In the genomic region with DNA sequence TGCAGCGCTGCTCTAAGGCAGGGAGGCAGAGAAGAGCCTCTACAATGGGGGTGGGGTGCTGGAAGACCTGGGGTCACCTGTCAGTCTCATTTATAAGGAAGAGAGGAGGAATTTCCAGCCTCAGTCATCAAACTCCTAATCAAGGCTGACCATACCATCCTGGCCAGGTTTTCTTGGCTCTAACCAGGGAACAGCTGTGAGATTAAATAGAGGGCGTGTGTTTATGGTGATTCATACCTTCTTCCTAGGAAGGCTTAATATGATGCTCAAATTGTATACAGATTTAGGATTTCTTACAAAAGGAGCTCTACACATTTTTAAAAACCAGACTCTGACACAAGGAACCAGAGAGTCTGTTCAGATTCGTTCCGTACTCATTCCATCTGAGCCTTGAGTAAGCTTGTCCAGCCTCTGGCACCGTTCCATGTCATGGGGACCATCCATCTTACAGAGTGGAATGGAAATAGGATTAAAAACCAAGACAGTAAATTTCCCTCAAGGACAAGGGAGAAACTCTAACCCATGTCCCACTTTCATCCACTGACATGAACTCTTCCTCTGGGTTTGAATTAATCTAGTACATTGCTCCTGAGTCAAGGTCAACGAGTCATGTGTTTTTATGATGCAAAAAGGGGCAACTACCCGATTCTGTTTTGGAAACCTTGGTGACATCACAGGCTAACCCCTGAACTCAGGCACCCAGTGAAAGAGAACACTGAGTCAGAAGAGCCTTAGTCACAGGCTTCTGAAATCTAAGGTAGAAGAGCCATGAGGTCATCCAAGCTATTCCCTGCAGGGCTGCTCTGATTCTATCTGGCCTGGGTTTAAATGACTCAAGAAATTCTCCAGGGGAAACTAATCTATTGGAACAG, we compare ENCODE assay signal across 15 mouse cellular contexts. TPM values are rescaled to one million over a fixed set of nuclear protein-coding genes. Genes with fewer than 3 reads are reported as not detected.
A peak's percentile ranks its signal among the peaks of the same experiment; 100 is the strongest.
DNase-seq lines count a peak whose midpoint lies in the region; ATAC-seq and TF ChIP-seq lines count a peak whose summit lies in the region.
"Had no signal": no experiment of that assay in that cellular context is flagged by ENCODE, and none has a peak within 500 bp of the region (broad histone marks: within the 10 kb centered on the region; RNA-seq: fewer than 3 reads in every experiment).

No protein-coding gene starts in this region.

- peaks cover 30% of the 10 kb centered on the region for H3K4me1 ChIP-seq in cerebellum, adult 2 months (ENCODE audit: control insufficient read depth, insufficient read depth, low read length)
- H3K4me1 ChIP-seq in lung, postnatal 0 days (ENCODE audit: insufficient read depth, low read depth, low read length) = peaks cover 10% of the 10 kb centered on the region
- peaks cover 17% of the 10 kb centered on the region for H3K4me1 ChIP-seq in lung, adult 2 months (ENCODE audit: control insufficient read depth, insufficient read depth, low read length)
- peaks cover 57% of the 10 kb centered on the region for H3K4me1 ChIP-seq in stomach, embryonic 14.5 days (ENCODE audit: control insufficient read depth, insufficient read depth, low read length)

- peak; percentile 37 to 74 for DNase-seq in cerebellum, adult 2 months
- no peak for DNase-seq in cerebellum, adult 8-10 months
- DNase-seq in lung, postnatal 0 days (ENCODE audit: low spot score) = peak; percentile 13
- no peak for DNase-seq in lung, adult 2 months
- DNase-seq in adrenal gland, postnatal 36 days = peak; percentile 74 to 78
- DNase-seq in left cerebral cortex, adult 11 months (ENCODE audit: low spot score) = no peak
- DNase-seq in heart, adult 9 months (ENCODE audit: low spot score in 2 of 2) = no peak
- DNase-seq: right cerebral cortex, postnatal 14 days had no signal

- no peak for ATAC-seq in lung, postnatal 0 days
- ATAC-seq in stomach, embryonic 14.5 days (ENCODE audit: insufficient number of reproducible peaks, insufficient read depth, low FRiP score, low read depth) = no peak
- ATAC-seq: midbrain, embryonic 13.5 days had no signal

- no peak overlapping the region for H3K9ac ChIP-seq in lung, postnatal 0 days (replicated peaks; ENCODE audit: low read depth)
- H3K9ac ChIP-seq in stomach, embryonic 14.5 days (replicated peaks; ENCODE audit: low read depth, low read length) = no peak overlapping the region
- H3K9ac ChIP-seq: embryonic facial prominence, embryonic 15.5 days; heart, embryonic 12.5 days; liver, embryonic 15.5 days; midbrain, embryonic 13.5 days; neural tube, embryonic 15.5 days had no signal

- H3K4me3 ChIP-seq in cerebellum, adult 2 months (replicated peaks; ENCODE audit: insufficient read depth, low read depth, low read length) = no peak overlapping the region
- H3K4me3 ChIP-seq in lung, postnatal 0 days (ENCODE audit: low read depth, low read length) = no peak overlapping the region
- H3K4me3 ChIP-seq in lung, adult 2 months (replicated peaks; ENCODE audit: extremely low read depth, low read depth, low read length) = no peak overlapping the region
- H3K4me3 ChIP-seq in stomach, embryonic 14.5 days (ENCODE audit: low read depth, low read length) = no peak overlapping the region
- H3K4me3 ChIP-seq: embryonic facial prominence, embryonic 15.5 days; heart, embryonic 12.5 days; liver, embryonic 15.5 days; midbrain, embryonic 13.5 days; neural tube, embryonic 15.5 days had no signal

- H3K9me3 ChIP-seq in lung, postnatal 0 days (ENCODE audit: low read length) = no peaks in the 10 kb centered on the region
- H3K9me3 ChIP-seq in stomach, embryonic 14.5 days (ENCODE audit: control insufficient read depth, low read depth, low read length) = no peaks in the 10 kb centered on the region
- H3K9me3 ChIP-seq: embryonic facial prominence, embryonic 15.5 days; heart, embryonic 12.5 days; liver, embryonic 15.5 days; midbrain, embryonic 13.5 days; neural tube, embryonic 15.5 days had no signal

- H3K27me3 ChIP-seq in cerebellum, adult 2 months (ENCODE audit: control insufficient read depth, insufficient read depth, low read length) = no peaks in the 10 kb centered on the region
- H3K27me3 ChIP-seq in lung, postnatal 0 days (replicated peaks; ENCODE audit: insufficient read depth, low read length) = no peaks in the 10 kb centered on the region
- no peaks in the 10 kb centered on the region for H3K27me3 ChIP-seq in stomach, embryonic 14.5 days (ENCODE audit: control insufficient read depth, insufficient read depth, low read length)
- H3K27me3 ChIP-seq: embryonic facial prominence, embryonic 15.5 days; midbrain, embryonic 13.5 days; neural tube, embryonic 15.5 days had no signal

- peaks cover 10% of the 10 kb centered on the region for H3K36me3 ChIP-seq in lung, postnatal 0 days (ENCODE audit: insufficient read depth, low read length)
- peaks cover 19% of the 10 kb centered on the region; the same call in 1 of the 2 replicates for H3K36me3 ChIP-seq in stomach, embryonic 14.5 days (ENCODE audit: control insufficient read depth, insufficient read depth, low read length)

- TF ChIP-seq CTCF in cerebellum, adult 2 months (IDR thresholded peaks at IDR 0.05; ENCODE audit: borderline replicate concordance, insufficient read depth, low read depth, low read length) = no peak
- TF ChIP-seq CTCF in lung, postnatal 0 days (IDR thresholded peaks at IDR 0.05) = no peak
- TF ChIP-seq CTCF in lung, adult 2 months (IDR thresholded peaks at IDR 0.05; ENCODE audit: insufficient read depth, low read length) = no peak

- WGBS in cerebellum, adult 2 months = 55% methylated on average over 7 of the region's 7 CpGs
- WGBS in lung, postnatal 0 days = 74% methylated on average over 7 of the region's 7 CpGs
- 75% methylated on average over 7 of the region's 7 CpGs for WGBS in lung, adult 2 months
- 48% methylated on average over 7 of the region's 7 CpGs for WGBS in stomach, embryonic 14.5 days

- no peak overlapping the region for H3K4me2 ChIP-seq in lung, postnatal 0 days (replicated peaks; ENCODE audit: low read depth, low read length)
- H3K4me2 ChIP-seq in stomach, embryonic 14.5 days (replicated peaks; ENCODE audit: low read depth, low read length) = no peak overlapping the region
- H3K4me2 ChIP-seq: embryonic facial prominence, embryonic 15.5 days; heart, embryonic 12.5 days; liver, embryonic 15.5 days; midbrain, embryonic 13.5 days; neural tube, embryonic 15.5 days had no signal

- TF ChIP-seq EP300 in lung, postnatal 0 days (IDR thresholded peaks at IDR 0.05) = no peak

- no peak for TF ChIP-seq POLR2A in cerebellum, adult 2 months (IDR thresholded peaks at IDR 0.05; ENCODE audit: borderline replicate concordance, insufficient read depth, low read length)
- no peak for TF ChIP-seq POLR2A in lung, adult 2 months (IDR thresholded peaks at IDR 0.05; ENCODE audit: borderline replicate concordance, extremely low read depth, low read depth, low read length)

- H3K27ac ChIP-seq in cerebellum, adult 2 months (ENCODE audit: insufficient read depth, low read length) = 0 out of 2 replicates have a peak overlapping the region, but pooled peaks have one; percentile 23
- H3K27ac ChIP-seq in lung, postnatal 0 days (ENCODE audit: low read length) = no peak overlapping the region
- H3K27ac ChIP-seq in stomach, embryonic 14.5 days (ENCODE audit: low read length) = peak overlapping the region; percentile 83
- H3K27ac ChIP-seq: embryonic facial prominence, embryonic 15.5 days; liver, embryonic 15.5 days; midbrain, embryonic 13.5 days; neural tube, embryonic 15.5 days had no signal

RNA-seq across cellular contexts. Expression of a gene that starts 16.7 kb away (rescaled TPM):
- polyA plus RNA-seq in cerebellum, adult 2 months (2012; rRNA removed) = 0.26 and 0.57 TPM in 2 replicates
- polyA plus RNA-seq in lung, postnatal 0 days (2015; fragmentation: Nextera tagmentation; extraction: Ambion mirVana) = not detected in 2 replicates
- polyA plus RNA-seq in lung, adult 2 months (2012; rRNA removed) = not detected in 2 replicates
- total RNA-seq in adrenal gland, postnatal 36 days (2021) = not detected
- not detected in 2 replicates for polyA plus RNA-seq in stomach, embryonic 14.5 days (2014; fragmentation: Nextera tagmentation; extraction: Ambion mirVana)
- total RNA-seq: layer of hippocampus, adult 18-20 months had no signal
- polyA plus RNA-seq: embryonic facial prominence, embryonic 15.5 days; heart, embryonic 12.5 days; liver, embryonic 15.5 days; midbrain, embryonic 13.5 days; neural tube, embryonic 15.5 days had no signal

RNA-seq across cellular contexts. Expression of a gene that starts 22.5 kb away (rescaled TPM):
- polyA plus RNA-seq in cerebellum, adult 2 months (2012; rRNA removed) = 47.8 and 49.0 TPM in 2 replicates
- polyA plus RNA-seq in lung, postnatal 0 days (2015; fragmentation: Nextera tagmentation; extraction: Ambion mirVana) = 62.6 and 64.6 TPM in 2 replicates
- 51.8 and 107 TPM in 2 replicates for polyA plus RNA-seq in lung, adult 2 months (2012; rRNA removed)
- 10 to 100 TPM; 30.9 to 72.6 TPM for total RNA-seq in adrenal gland, postnatal 36 days (2021)
- polyA plus RNA-seq in stomach, embryonic 14.5 days (2014; fragmentation: Nextera tagmentation; extraction: Ambion mirVana) = 26.1 and 26.8 TPM in 2 replicates

RNA-seq across cellular contexts. Expression of a gene that starts 31.1 kb away (rescaled TPM):
- 52.7 and 54.5 TPM in 2 replicates for polyA plus RNA-seq in cerebellum, adult 2 months (2012; rRNA removed)
- 46.1 and 59.9 TPM in 2 replicates for polyA plus RNA-seq in lung, postnatal 0 days (2015; fragmentation: Nextera tagmentation; extraction: Ambion mirVana)
- polyA plus RNA-seq in lung, adult 2 months (2012; rRNA removed) = 28.2 and 36.6 TPM in 2 replicates
- total RNA-seq in adrenal gland, postnatal 36 days (2021) = 10 to 100 TPM; 38.6 to 53.1 TPM
- 70.1 and 70.6 TPM in 2 replicates for polyA plus RNA-seq in stomach, embryonic 14.5 days (2014; fragmentation: Nextera tagmentation; extraction: Ambion mirVana)

Comparison
In these comparisons a context has a peak if more than half of its experiments do, and no peak if none do; other contexts are left out.
1. DNase-seq: peak in cerebellum, adult 2 months (2 of 2), lung, postnatal 0 days (single experiment) and adrenal gland, postnatal 36 days (2 of 2); none in cerebellum, adult 8-10 months (single experiment), lung, adult 2 months (single experiment), left cerebral cortex, adult 11 months (single experiment) and heart, adult 9 months (0 of 2).